Mouse (Mus musculus) small intestine, adult 2 months (tissue): ENCODE results near the gene Mxra8.

Source experiments
- CTCF ChIP-seq: fragments of 200-500 bp; IDR thresholded peaks from 2 replicates; pipeline ENCODE4 v1.5.1; 2012; ENCODE audit warnings: low read depth, mild to moderate bottlenecking, control low read depth, inconsistent platforms, low read length, moderate library complexity, mixed read lengths; ENCODE audit not compliant: insufficient replicate concordance, insufficient read length; ENCODE audit errors: extremely low read depth
- POLR2A ChIP-seq: fragments of 200-500 bp; IDR thresholded peaks from 2 replicates; pipeline ENCODE4 v1.6.1; 2012; ENCODE audit warnings: low read depth, mild to moderate bottlenecking, control low read depth, inconsistent platforms, low read length, moderate library complexity

- TF ChIP-seq CTCF (peak; percentile 39; the same call in 1 of the 2 replicates), POLR2A (no peak)
These were observed 18.5 kb upstream of the Mxra8 start for GRCm38 (mm10) chr4:155821025-155821424.
